Mouse (Mus musculus) stomach, postnatal 0 days (tissue): ENCODE data around the gene Klf7.

ENCODE experiments used
- CTCF ChIP-seq: IDR thresholded peaks from 2 replicates; pipeline ENCODE4 v1.5.1; 2016; ENCODE audit warnings: antibody characterized with exemption, low read depth, mild to moderate bottlenecking, moderate library complexity
- EP300 ChIP-seq: optimal IDR thresholded peaks from 2 replicates; pipeline ENCODE3; 2016; ENCODE audit warnings: antibody characterized with exemption

DNA sequence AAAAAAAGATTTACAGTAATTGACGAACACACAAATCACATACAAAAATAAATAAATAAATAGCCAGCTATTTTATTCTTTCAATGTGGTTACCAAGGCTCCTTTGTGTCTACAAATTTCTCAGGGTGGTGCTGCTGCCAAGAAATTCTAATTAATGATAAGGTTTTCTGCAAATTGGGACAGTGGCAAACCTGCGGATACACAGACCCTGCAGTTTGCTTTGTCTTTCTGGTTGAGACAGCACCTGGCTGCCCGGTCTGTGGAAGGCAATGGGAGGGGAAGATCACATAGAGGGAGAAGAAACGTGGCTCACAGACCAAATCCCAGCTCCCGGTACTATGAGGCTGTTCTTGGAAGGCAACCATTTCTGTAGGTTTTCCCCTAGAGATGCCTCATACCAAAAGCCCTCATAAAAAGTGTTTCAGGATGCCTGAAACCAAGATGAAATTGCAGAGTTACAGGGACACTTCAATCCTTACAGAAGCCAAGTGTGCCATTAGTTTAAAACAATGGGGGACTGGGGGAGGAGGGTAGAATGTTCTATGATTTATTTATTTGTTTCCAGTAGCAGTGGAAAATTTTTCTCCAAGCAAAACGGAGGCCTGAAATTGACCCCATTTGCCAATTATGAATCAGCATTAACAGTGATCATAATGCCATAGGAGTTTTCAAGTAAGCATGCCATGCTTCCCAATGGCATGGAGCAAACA is 5.2 kb downstream of the Klf7 start:
- no peak for TF ChIP-seq CTCF
- no peak for TF ChIP-seq EP300
